Mouse (Mus musculus) heart, embryonic 13.5 days (tissue): ENCODE measurements around the gene Smarcc1. TPM values are rescaled to one million over a fixed set of nuclear protein-coding genes. Genes with fewer than 3 reads are reported as not detected.
"Not testable (repeated sequence)": the region's sequence is repeated elsewhere in the genome, so short reads cannot be mapped to it uniquely, and the experiment has no call there.

ENCODE experiments used
- ATAC-seq: fragments of 200-750 bp; cut with Nextera tagmentation; 2 replicates; pipeline ENCODE4 v1.8.0; 2017; ENCODE audit warnings: moderate TSS enrichment; ENCODE audit not compliant: insufficient number of reproducible peaks, low FRiP score, low TSS enrichment; ENCODE audit errors: extremely low read depth
- H3K27ac ChIP-seq: fragments of 300-500 bp; sonication (generic); replicated peaks from 2 replicates; pipeline ENCODE4 v1.5.1; 2015; ENCODE audit warnings: moderate library complexity, mild to moderate bottlenecking, inconsistent platforms
- H3K27me3 ChIP-seq: fragments of 300-500 bp; sonication (generic); replicated peaks from 2 replicates; pipeline ENCODE4 v1.6.1; 2015; ENCODE audit warnings: mild to moderate bottlenecking, inconsistent platforms
- H3K36me3 ChIP-seq: fragments of 300-500 bp; sonication (generic); 2 replicates; pipeline ENCODE4 v1.6.1; 2015; ENCODE audit warnings: mild to moderate bottlenecking, inconsistent platforms
- H3K4me1 ChIP-seq: fragments of 300-500 bp; sonication (generic); 2 replicates; pipeline ENCODE4 v1.6.1; 2015; ENCODE audit warnings: inconsistent platforms
- H3K4me2 ChIP-seq: fragments of 300-500 bp; sonication (generic); 2 replicates; pipeline ENCODE4 v1.6.1; 2015; ENCODE audit warnings: inconsistent platforms, mild to moderate bottlenecking, moderate library complexity
- H3K4me3 ChIP-seq: fragments of 300-500 bp; sonication (generic); 2 replicates; pipeline ENCODE4 v1.5.1; 2015; ENCODE audit warnings: moderate library complexity, mild to moderate bottlenecking, inconsistent platforms
- H3K9ac ChIP-seq: fragments of 300-500 bp; sonication (generic); 2 replicates; pipeline ENCODE4 v1.6.1; 2015; ENCODE audit warnings: inconsistent platforms, mild to moderate bottlenecking, moderate library complexity
- H3K9me3 ChIP-seq: fragments of 300-500 bp; sonication (generic); 2 replicates; pipeline ENCODE4 v1.6.1; 2016; ENCODE audit warnings: inconsistent platforms
- WGBS: fragments of 180-500 bp; shearing (Covaris S2); methylation state at CpG from one replicate; pipeline ENCODE4 v1.1.7; 2015; ENCODE audit warnings: mixed read lengths; 5-methylcytosine and 5-hydroxymethylcytosine counted together
- polyA plus RNA-seq: library from polyadenylated mRNA; unstranded; fragments of >200 nt; fragmentation: Nextera tagmentation; extraction: Ambion mirVana; gene quantifications from 2 replicates; pipeline ENCODE4 v1.2.1, GENCODE M21; 2015

Gene Smarcc1
- polyA plus RNA-seq, 1 experiment from 2014 or later = 76.9 TPM

DNA sequence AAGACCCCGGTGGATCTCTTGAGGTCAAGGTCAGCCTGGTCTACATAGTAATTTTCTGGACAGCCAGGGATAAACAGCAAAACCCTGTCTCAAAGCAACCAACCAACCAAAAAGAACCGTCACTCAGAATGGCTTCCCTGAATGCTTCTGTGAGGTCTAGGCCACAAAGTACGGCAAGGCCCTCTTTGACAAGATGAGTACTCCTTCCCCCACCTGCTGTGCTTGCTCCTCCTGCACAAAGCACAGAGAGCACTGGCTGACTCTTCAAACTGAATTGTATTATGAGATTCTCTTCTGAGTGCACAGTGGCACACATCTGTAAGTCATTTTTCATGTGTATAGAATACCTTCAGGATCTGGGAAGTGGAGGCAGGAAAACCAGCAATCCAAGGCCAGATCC, 19.7 kb upstream of the Smarcc1 start:
- Histone ChIP-seq H3K9ac (no peak overlapping the region), H3K4me2 (no peak overlapping the region), H3K27me3 (no peaks in the 10 kb centered on the region), H3K27ac (no peak overlapping the region), H3K36me3 (peaks cover 77% of the 10 kb centered on the region), H3K4me3 (no peak overlapping the region), H3K9me3 (no peaks in the 10 kb centered on the region), H3K4me1 (peaks cover 11% of the 10 kb centered on the region)
- no peak for ATAC-seq
- WGBS = 95% methylated on average over 3 of the region's 3 CpGs

DNA sequence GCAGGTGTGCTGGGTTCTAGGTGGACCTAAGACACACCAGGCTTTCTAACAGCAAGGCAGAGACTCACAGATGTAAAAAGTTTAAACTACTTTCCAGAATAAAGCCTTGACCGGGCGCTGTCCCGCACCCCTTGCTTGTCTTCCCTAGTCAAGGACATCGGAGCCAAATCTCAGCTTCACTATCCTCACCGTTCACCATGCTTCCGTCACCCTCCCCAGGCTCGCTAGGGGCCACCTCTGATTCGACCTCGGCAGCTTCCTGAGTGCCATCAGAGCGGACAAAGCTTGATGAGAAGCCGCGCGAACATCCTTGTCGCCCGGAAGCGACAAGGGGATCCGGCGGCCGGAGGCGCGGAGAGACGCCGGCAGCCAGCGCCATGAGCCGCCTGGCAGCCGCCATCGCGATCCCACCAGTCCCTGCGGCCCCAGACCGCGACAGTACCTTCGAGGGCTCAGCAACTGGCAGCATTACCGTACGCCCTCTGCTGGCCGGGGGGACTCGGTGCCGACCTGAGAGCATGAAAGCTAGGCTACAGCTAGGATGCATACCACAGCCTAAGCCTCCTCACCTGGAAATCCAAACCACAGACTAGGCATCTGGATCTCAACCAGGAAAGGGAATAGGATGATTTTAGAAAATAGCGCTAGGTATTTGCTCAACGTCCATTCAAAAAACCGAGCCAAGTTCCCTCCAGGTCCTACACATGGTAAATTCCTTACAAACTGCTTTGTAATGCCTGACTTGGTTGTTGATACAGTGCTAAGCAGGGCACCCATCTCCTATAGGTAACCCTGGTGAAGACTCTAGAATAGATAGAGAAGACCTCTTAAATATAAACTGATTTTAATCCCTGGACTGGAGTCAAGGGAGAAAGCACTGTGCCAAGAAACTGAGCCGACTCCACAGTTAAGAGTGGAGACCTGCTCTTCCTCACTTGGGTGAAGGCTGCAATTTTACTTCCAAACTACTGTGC, 16.6 kb upstream of the Smarcc1 start:
- peak; percentile 89 for ATAC-seq
- Histone ChIP-seq H3K36me3 (peaks cover 77% of the 10 kb centered on the region), H3K4me3 (peak overlapping the region; percentile 95), H3K9ac (peak overlapping the region; percentile 93), H3K27me3 (no peaks in the 10 kb centered on the region), H3K27ac (peak overlapping the region; percentile 61), H3K9me3 (no peaks in the 10 kb centered on the region), H3K4me1 (peaks cover 11% of the 10 kb centered on the region), H3K4me2 (peak overlapping the region; percentile 92)
- 3% methylated on average over 41 of the region's 41 CpGs for WGBS

DNA sequence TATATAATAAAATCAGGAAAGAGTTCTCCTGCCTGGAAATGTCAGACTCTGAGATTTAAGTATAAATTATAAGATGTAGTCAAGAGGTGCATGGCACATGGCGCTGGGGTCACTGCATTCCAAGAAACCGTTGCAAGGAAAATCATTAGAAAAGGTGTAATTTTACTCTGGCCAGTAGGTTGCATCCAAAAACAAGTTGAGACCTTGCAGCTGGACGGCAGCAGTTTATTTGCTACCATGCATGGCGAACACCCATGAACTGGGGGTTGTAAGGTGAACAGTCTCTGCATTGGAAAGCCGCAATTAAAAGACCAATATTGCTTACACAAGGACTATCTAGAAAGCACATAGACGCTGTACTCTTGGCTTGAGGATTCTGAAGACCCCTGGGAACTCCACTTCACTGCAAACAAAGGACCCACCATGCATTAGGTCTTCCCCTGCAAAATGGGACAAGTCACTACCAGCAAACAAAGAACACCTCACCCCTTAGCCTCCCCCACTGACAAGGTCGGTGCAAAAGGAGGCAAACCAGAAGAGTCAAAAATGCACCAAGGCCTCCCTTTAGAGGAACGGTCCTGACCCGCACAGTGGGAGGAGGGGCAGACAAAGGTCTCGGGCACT, 1.0 kb upstream of the Smarcc1 start:
- Histone ChIP-seq H3K36me3 (peaks cover 37% of the 10 kb centered on the region), H3K4me1 (peaks cover 20% of the 10 kb centered on the region), H3K9ac (peak overlapping the region; percentile 95), H3K9me3 (no peaks in the 10 kb centered on the region), H3K27ac (peak overlapping the region; percentile 98), H3K4me2 (peak overlapping the region; percentile 89), H3K4me3 (peak overlapping the region; percentile 93), H3K27me3 (no peaks in the 10 kb centered on the region)
- ATAC-seq = no peak
- 18% methylated on average over 10 of the region's 10 CpGs for WGBS

DNA sequence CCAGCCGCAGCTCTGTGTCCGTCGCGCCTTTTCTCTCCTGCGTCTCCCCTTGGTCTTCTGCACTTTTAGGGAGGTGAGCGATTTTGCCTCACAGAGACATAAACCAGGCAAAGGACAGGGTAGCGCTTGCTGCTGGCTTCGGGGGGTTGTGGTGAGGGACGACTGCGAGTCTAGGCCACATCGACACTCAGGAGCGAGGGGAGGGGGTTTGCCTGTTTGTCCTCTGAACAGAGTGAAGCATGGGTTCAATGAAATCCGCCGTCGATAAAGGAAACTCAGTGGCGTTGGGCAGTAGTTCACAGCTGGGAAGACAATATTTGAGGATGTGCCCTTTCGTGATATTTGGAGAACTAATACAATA, 251 bp downstream of the Smarcc1 start, which contains the start of gene Dhx30:
Dhx30 (minus strand) TSS at position 52 of the 361 bp plus-strand sequence.
- peak within 1 kb of the TSS; percentile 98 for H3K27ac ChIP-seq
- H3K36me3 ChIP-seq = peaks cover 24% of the 10 kb centered on the region
- peak within 1 kb of the TSS; percentile 95 for H3K9ac ChIP-seq
- under 1% methylated on average over 17 of the region's 17 CpGs for WGBS
- ATAC-seq = no peak
- H3K9me3 ChIP-seq = no peaks in the 10 kb centered on the region
- peaks cover 20% of the 10 kb centered on the region for H3K4me1 ChIP-seq
- H3K4me2 ChIP-seq = peak within 1 kb of the TSS; percentile 89
- no peaks in the 10 kb centered on the region for H3K27me3 ChIP-seq
- H3K4me3 ChIP-seq = peak within 1 kb of the TSS; percentile 93

DNA sequence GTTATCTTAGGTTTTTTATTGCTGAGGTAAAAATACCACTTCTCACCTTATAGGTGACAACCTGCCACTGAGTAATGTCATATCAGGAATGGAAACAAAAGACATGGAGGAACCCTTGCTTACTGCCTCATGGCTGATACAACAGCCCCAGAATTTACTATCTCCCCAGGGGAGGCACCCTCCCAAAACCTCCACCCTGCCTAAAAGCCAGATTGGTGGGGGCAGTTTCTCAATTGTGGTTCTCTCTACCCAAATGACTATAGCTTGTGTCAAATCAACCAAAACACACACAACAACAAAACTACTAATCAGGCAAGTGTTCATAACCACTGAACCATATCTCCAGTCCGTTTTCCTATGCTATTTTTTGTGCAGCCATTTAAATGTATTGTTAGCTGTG, 741 bp downstream of the Smarcc1 start:
- Histone ChIP-seq H3K36me3 (peaks cover 19% of the 10 kb centered on the region), H3K9ac (peak overlapping the region; percentile 95), H3K4me3 (peak overlapping the region; percentile 93), H3K4me2 (peak overlapping the region; percentile 89), H3K4me1 (peaks cover 20% of the 10 kb centered on the region), H3K9me3 (no peaks in the 10 kb centered on the region), H3K27me3 (no peaks in the 10 kb centered on the region), H3K27ac (peak overlapping the region; percentile 98)
- ATAC-seq = no peak
- 44% methylated on average over 1 of the region's 1 CpGs for WGBS

DNA sequence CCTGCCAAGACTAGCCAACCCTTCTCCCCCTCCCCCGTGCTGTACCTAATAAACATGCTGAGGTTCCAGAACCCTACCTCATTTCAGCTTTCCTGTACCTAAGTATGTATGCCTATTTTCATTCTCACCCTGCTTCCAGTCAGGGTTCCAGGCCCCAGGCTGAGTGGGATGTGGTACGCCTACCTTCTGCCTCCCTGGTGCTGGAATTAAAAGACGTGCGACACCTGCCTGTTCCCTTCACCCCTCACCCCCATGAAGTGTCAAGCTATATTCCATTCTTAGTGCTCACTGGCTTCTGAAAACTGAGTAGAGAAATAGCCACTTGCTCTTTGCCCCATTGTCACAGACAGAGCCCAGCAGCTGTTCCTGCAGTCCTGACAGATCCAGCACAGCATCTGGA, 3.9 kb downstream of the Smarcc1 start:
- Histone ChIP-seq H3K27me3 (no peaks in the 10 kb centered on the region), H3K9me3 (no peaks in the 10 kb centered on the region), H3K4me3 (no peak overlapping the region), H3K4me1 (peaks cover 17% of the 10 kb centered on the region), H3K36me3 (0 out of 2 replicates have a peak, but pooled peaks cover 3% of the 10 kb centered on the region), H3K9ac (no peak overlapping the region), H3K4me2 (no peak overlapping the region), H3K27ac (no peak overlapping the region)
- ATAC-seq = no peak
- 69% methylated on average over 4 of the region's 4 CpGs for WGBS

DNA sequence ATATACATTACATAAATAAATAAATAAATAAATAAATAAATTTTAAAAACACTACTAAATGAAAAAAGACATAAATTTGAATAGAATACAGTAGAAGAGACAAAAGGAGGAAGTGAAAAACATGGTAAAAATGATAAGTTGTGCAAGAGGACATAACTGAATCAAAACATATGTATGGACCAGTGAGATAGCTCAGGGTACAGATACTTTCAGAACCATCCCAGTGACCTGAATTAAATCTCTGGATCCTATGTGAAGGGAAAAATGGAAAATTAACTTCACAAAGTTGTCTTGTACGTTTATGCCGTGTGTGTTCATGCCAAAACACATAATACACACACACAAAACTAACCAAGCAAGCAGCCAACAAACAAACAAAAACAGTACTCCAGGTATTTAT, 5.8 kb downstream of the Smarcc1 start:
- Histone ChIP-seq H3K36me3 (0 out of 2 replicates have a peak, but pooled peaks cover 3% of the 10 kb centered on the region), H3K9me3 (no peaks in the 10 kb centered on the region), H3K9ac (no peak overlapping the region), H3K27me3 (no peaks in the 10 kb centered on the region), H3K4me2 (no peak overlapping the region), H3K4me1 (peaks cover 11% of the 10 kb centered on the region), H3K27ac (no peak overlapping the region), H3K4me3 (no peak overlapping the region)
- WGBS = 70% methylated on average over 2 of the region's 2 CpGs
- no peak for ATAC-seq

DNA sequence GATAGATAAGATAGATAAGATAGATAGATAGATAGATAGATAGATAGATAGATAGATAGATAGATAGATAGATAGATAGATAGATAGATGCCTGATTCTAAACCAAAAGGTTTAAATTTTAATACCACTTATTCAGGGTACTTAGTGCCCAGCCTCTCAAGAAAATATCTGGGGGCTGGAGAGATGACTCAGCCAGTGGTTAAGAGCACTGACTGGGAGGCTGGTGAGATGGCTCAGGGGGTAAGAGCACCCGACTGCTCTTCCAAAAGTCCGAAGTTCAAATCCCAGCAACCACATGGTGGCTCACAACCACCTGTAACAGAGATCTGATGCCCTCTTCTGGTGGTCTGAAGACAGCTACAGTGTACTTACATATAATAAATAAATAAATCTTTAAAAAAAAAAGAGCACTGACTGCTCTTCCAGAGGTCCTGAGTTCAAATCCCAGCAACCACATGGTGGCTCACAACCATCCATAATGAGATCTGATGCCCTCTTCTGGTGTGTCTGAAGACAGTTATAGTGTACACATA, 6.6 kb downstream of the Smarcc1 start:
- not testable (repeated sequence) for ATAC-seq, H3K27me3 ChIP-seq, H3K9me3 ChIP-seq, H3K4me1 ChIP-seq, H3K36me3 ChIP-seq, H3K4me3 ChIP-seq, H3K4me2 ChIP-seq, H3K9ac ChIP-seq, H3K27ac ChIP-seq
- WGBS = 46% methylated on average over 2 of the region's 2 CpGs

DNA sequence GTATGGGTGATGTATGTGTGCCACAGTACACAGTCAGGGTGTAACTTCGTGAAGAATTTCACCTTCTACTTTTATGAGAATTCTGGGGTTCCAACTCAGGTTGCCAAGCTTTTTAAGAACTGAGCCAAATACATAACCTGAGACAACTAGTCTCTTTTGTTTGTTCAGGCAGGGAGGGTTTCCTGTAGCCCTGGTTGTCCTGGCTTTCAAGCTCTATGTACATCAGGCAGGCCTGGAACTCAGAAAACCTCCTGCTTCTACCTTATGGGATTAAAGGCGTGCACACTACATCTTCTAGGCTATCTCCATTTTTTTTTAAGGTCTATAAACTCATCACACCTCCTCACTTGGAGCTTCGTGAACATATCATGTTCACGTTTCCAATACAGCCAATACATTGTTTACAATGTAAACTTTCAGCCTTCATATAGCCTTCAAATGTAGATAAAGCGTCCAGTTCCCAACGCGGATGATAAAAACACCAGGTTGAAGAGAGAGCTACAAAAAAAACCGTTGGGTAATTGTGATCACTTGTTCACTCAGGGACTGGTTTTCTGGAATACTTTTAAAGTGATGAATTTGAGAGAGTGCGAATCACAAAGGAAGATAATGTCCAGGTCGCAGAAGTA, 13.5 kb downstream of the Smarcc1 start:
- WGBS = 22% methylated on average over 10 of the region's 10 CpGs
- Histone ChIP-seq H3K9me3 (no peaks in the 10 kb centered on the region), H3K4me1 (peaks cover 33% of the 10 kb centered on the region), H3K4me2 (peak overlapping the region; percentile 84), H3K4me3 (peak overlapping the region; percentile 88), H3K9ac (peak overlapping the region; percentile 97), H3K36me3 (peaks cover 23% of the 10 kb centered on the region), H3K27me3 (no peaks in the 10 kb centered on the region), H3K27ac (peak overlapping the region; percentile 91)
- no peak for ATAC-seq

DNA sequence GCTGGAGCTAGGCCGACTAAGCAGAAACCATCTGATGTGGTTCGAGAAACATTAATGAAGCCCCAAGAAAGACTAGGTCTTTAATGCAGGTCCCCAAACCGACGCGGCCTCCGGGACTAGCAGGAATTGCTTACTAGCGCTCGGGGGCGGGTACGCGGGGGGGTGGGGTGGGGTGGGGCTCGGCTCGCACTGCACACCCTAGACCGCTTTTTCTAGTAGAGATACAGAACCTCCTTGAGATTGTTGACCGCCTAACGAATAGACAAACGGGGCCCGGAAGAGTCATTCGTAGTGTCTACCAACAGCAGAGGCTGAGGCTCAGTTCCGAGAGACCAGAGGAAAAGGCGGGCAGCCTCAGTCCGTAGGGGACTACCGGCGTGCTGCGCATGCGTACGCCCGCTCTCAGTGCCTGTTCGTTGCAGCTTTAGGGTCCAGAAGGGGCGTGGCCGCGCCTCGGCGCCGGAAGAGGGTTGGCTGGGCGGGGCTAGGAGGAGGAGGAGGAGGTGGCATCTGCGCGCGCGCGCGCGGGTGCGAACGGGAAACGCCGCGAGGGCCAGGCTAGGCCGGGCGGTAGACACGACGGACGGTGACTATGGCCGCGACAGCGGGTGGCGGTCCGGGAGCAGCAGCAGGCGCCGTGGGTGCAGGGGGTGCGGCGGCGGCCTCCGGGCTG, 14.2 kb downstream of the Smarcc1 start:
- Histone ChIP-seq H3K27me3 (no peaks in the 10 kb centered on the region), H3K36me3 (peaks cover 30% of the 10 kb centered on the region), H3K9ac (peak overlapping the region; percentile 97), H3K4me1 (peaks cover 33% of the 10 kb centered on the region), H3K4me3 (peak overlapping the region; percentile 88), H3K27ac (peak overlapping the region; percentile 91), H3K4me2 (peak overlapping the region; percentile 84), H3K9me3 (no peaks in the 10 kb centered on the region)
- peak; percentile 95 for ATAC-seq
- WGBS = under 1% methylated on average over 64 of the region's 64 CpGs
